Mouse (Mus musculus) forebrain, embryonic 11.5 days (tissue): ENCODE data around the gene Csmd2. TPM values are rescaled to one million over a fixed set of nuclear protein-coding genes. Genes with fewer than 3 reads are reported as not detected.

Experiments used
- ATAC-seq: fragments of 200-750 bp; cut with Nextera tagmentation; replicated peaks from 2 replicates; pipeline ENCODE4 v1.8.0; 2017; ENCODE audit warnings: moderate TSS enrichment; ENCODE audit not compliant: low FRiP score
- DNase-seq: peaks from one replicate; pipeline ENCODE4 v3.0.0-alpha.2; 2017; ENCODE audit warnings: low spot score
- H3K27ac ChIP-seq: fragments of 300-500 bp; sonication (generic); 2 replicates; pipeline ENCODE4 v1.5.1; 2014; ENCODE audit warnings: low read depth, low read length
- H3K27me3 ChIP-seq: fragments of 300-500 bp; sonication (generic); 2 replicates; pipeline ENCODE4 v1.6.1; 2014; ENCODE audit warnings: mild to moderate bottlenecking, low read length, mixed read lengths; ENCODE audit not compliant: control insufficient read depth, insufficient read depth
- H3K36me3 ChIP-seq: fragments of 300-500 bp; sonication (generic); 2 replicates; pipeline ENCODE4 v1.6.1; 2014; ENCODE audit warnings: mild to moderate bottlenecking, low read length, moderate library complexity, mixed read lengths; ENCODE audit not compliant: control insufficient read depth, insufficient read depth
- H3K4me1 ChIP-seq: fragments of 300-500 bp; sonication (generic); replicated peaks from 2 replicates; pipeline ENCODE4 v1.6.1; 2014; ENCODE audit warnings: low read length, mixed read lengths; ENCODE audit not compliant: control insufficient read depth, insufficient read depth
- H3K4me2 ChIP-seq: fragments of 300-500 bp; sonication (generic); 2 replicates; pipeline ENCODE4 v1.6.1; 2014; ENCODE audit warnings: low read depth, mild to moderate bottlenecking, low read length, moderate library complexity, mixed read lengths; ENCODE audit not compliant: severe bottlenecking
- H3K4me3 ChIP-seq: fragments of 300-500 bp; sonication (generic); 2 replicates; pipeline ENCODE4 v1.5.1; 2014; ENCODE audit warnings: low read depth, low read length
- H3K9ac ChIP-seq: fragments of 300-500 bp; sonication (generic); 2 replicates; pipeline ENCODE4 v1.6.1; 2014; ENCODE audit warnings: low read length
- H3K9me3 ChIP-seq: fragments of 300-500 bp; sonication (generic); 2 replicates; pipeline ENCODE4 v1.6.1; 2016; ENCODE audit warnings: low read length, mixed read lengths; ENCODE audit not compliant: control insufficient read depth
- WGBS: fragments of 180-500 bp; shearing (Covaris S2); extraction: QIAGEN DNeasy Blood & Tissue Kit; methylation state at CpG from one replicate; pipeline ENCODE4 v1.1.7; 2014; 5-methylcytosine and 5-hydroxymethylcytosine counted together
- polyA plus RNA-seq: library from polyadenylated mRNA; unstranded; fragments of >200 nt; fragmentation: Nextera tagmentation; extraction: Ambion mirVana; gene quantifications from 2 replicates; pipeline ENCODE4 v1.2.1, GENCODE M21; 2014

Gene Csmd2
- polyA plus RNA-seq, 1 experiment from 2014 or later, result 1.3 TPM

DNA sequence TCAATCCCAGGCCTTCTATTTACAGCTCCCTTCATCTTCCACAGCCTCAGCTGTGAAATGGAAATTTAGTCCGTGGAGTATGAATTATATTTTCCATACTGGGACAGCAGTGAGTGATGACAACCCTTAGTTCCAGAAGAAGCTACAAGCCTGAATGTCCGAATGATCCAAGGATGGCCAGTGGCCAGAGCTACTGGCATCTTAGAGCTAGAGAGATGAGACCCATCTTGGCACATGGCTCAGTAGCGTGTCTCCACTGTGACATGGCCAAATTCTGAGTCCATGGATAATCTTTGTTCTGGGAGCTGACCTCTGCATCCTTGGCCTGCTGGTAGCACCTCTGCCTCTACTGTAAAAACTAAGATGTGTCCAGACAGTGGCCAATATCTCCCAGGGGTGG, 96.8 kb downstream of the Csmd2 start:
- no peak for ATAC-seq
- no peaks in the 10 kb centered on the region; the same call in 1 of the 2 replicates for H3K9me3 ChIP-seq
- no peak overlapping the region for H3K4me2 ChIP-seq
- H3K4me1 ChIP-seq, result no peaks in the 10 kb centered on the region
- 88% methylated on average over 3 of the region's 3 CpGs for WGBS
- no peak overlapping the region for H3K9ac ChIP-seq
- DNase-seq, result no peak
- H3K36me3 ChIP-seq, result no peaks in the 10 kb centered on the region
- H3K27ac ChIP-seq, result no peak overlapping the region
- H3K27me3 ChIP-seq, result no peaks in the 10 kb centered on the region
- no peak overlapping the region for H3K4me3 ChIP-seq

DNA sequence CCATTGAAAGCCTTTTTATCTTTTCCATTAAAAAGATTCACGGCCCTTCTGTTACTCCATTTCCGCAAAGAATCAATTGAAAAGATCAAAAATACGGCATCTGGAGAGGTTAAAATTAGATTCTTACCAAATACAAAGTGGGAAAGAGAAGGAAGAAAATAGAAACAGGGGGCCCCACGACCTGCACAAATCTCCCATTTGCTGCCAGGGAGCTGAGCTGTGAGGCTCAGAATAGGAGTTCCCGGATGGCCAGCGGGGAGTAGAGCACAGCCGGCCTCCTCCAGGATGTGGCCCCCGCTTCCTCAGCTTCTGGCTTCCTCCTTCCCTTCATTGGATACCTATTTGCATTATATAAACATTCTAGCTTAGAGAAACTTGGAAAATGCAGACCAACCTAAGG, 97.4 kb downstream of the Csmd2 start:
- Histone ChIP-seq H3K27ac (no peak overlapping the region), H3K4me3 (no peak overlapping the region), H3K9me3 (no peaks in the 10 kb centered on the region), H3K9ac (no peak overlapping the region), H3K4me2 (no peak overlapping the region), H3K27me3 (no peaks in the 10 kb centered on the region), H3K36me3 (no peaks in the 10 kb centered on the region), H3K4me1 (no peaks in the 10 kb centered on the region)
- 84% methylated on average over 8 of the region's 8 CpGs for WGBS
- ATAC-seq, result no peak
- DNase-seq, result no peak

DNA sequence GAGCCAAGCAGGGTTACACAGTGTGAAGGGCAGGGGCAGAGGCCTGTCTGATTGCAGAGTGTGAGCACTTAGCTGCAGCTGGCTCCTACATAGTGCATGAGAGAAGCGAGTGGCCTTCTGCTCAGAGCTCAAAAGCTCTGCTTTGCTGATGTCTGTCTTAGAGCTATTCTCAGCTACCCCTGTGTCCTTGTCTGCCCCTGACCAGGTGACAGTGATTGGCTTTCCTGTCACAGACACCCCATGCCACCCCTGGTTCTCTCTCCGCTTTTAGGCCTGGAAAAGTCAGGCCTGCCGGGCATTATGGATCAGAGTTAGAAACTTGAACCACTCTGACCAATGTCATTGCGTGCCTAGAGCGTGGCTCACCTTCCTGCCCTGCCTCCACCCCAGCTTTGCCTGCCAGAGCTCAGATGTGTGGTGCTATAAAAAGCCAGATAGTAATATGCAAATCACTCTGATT, 99.5 kb downstream of the Csmd2 start:
- H3K9ac ChIP-seq, result no peak overlapping the region
- H3K27ac ChIP-seq, result no peak overlapping the region
- DNase-seq, result no peak
- no peaks in the 10 kb centered on the region for H3K9me3 ChIP-seq
- H3K36me3 ChIP-seq, result no peaks in the 10 kb centered on the region
- WGBS, result 89% methylated on average over 5 of the region's 5 CpGs
- no peaks in the 10 kb centered on the region for H3K4me1 ChIP-seq
- no peaks in the 10 kb centered on the region for H3K27me3 ChIP-seq
- ATAC-seq, result no peak
- no peak overlapping the region for H3K4me2 ChIP-seq
- H3K4me3 ChIP-seq, result no peak overlapping the region

DNA sequence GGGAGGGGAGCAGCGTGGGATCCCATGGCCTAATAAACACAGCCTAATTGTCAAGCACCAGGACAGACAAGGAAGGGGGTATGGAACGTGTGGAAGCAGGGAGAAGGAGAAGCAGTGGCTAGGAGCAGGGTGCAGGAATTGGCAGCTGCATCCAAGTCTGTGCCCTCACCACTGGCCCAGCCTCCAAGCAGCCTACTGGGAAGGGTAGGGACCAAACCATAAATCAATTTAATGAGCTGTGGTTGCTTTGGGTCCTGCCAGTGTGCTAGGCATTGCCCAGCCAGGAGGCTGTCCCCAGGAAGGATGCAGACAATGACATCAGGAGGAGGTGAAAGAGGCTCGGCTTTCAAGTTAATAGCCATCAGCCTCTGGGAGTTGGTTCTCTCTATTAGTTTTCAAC, 100.0 kb downstream of the Csmd2 start:
- no peak for DNase-seq
- no peak for ATAC-seq
- 55% methylated on average over 3 of the region's 3 CpGs for WGBS
- no peaks in the 10 kb centered on the region for H3K4me1 ChIP-seq
- H3K27me3 ChIP-seq, result no peaks in the 10 kb centered on the region
- H3K4me3 ChIP-seq, result no peak overlapping the region
- H3K27ac ChIP-seq, result no peak overlapping the region
- no peaks in the 10 kb centered on the region for H3K36me3 ChIP-seq
- H3K9ac ChIP-seq, result no peak overlapping the region
- no peaks in the 10 kb centered on the region for H3K9me3 ChIP-seq
- no peak overlapping the region for H3K4me2 ChIP-seq

DNA sequence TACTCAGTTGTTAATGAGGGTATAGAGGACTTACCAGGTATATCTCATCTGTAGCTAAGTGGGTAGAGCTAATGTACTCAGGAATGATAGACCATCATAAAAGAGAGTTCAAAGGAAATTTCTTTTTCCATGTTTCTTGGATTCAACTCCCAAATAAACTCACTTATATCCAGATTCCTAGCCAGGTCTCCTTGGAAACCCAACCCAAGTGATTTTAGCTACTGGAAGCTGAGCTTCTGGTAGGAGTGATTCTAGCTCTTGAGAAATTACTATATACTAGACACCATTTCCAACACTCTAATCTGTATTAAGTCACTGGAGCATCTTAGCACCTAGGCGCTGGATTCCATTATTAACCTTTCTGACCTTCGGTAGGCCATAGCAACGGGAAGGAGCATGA, 100.6 kb downstream of the Csmd2 start:
- H3K36me3 ChIP-seq, result no peaks in the 10 kb centered on the region
- no peak overlapping the region for H3K4me3 ChIP-seq
- DNase-seq (no peak), ATAC-seq (no peak)
- no peak overlapping the region for H3K4me2 ChIP-seq
- no peaks in the 10 kb centered on the region for H3K27me3 ChIP-seq
- no peak overlapping the region for H3K27ac ChIP-seq
- H3K9ac ChIP-seq, result no peak overlapping the region
- no peaks in the 10 kb centered on the region for H3K4me1 ChIP-seq
- 69% methylated on average over 3 of the region's 3 CpGs for WGBS
- H3K9me3 ChIP-seq, result no peaks in the 10 kb centered on the region

DNA sequence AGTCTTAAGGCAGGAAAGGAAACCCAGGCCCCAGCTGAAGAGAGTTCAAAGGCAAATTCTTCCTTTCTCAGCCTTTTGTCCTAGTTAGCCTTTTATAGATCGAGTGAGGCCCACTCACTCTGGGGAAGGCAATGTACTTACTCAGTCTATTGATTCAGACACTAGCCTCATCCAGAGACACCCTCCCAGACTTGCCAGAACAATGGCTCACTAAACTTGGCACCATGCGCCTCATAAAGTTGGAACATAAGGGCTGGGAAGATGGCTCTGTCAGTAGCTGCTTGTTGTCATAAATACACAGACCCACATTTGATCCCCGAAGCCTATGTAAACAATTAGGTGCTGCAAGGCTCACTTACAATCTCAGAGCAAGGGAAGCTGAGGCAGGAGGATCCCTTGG, 104.3 kb downstream of the Csmd2 start:
- DNase-seq (no peak), ATAC-seq (no peak)
- Histone ChIP-seq H3K27me3 (no peaks in the 10 kb centered on the region), H3K9ac (no peak overlapping the region), H3K36me3 (no peaks in the 10 kb centered on the region), H3K4me2 (no peak overlapping the region), H3K9me3 (no peaks in the 10 kb centered on the region), H3K4me3 (no peak overlapping the region), H3K27ac (no peak overlapping the region), H3K4me1 (no peaks in the 10 kb centered on the region)
- WGBS, result 80% methylated on average over 3 of the region's 3 CpGs

DNA sequence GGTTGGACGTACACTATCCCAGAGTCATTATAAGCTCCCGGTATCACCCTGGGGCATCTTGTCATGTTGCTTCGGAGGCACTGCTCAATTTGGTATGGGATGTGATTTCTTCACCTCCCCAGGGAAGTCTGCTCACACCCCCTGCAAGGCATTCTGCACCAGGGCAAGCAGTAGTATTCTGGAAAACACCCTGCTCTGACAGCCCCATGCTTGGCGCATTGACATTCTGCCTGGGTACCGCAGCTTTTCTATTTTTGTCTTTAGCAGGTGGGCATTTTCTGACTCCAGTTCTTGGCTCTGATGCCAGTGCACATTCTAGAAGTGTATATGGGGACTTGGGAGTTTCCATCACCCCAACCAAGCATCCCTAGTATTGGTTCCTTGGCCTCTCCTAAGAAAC, 111.9 kb downstream of the Csmd2 start:
- Histone ChIP-seq H3K36me3 (no peaks in the 10 kb centered on the region), H3K27me3 (no peaks in the 10 kb centered on the region), H3K4me1 (no peaks in the 10 kb centered on the region), H3K4me2 (no peak overlapping the region), H3K9me3 (no peaks in the 10 kb centered on the region), H3K4me3 (no peak overlapping the region), H3K9ac (no peak overlapping the region), H3K27ac (no peak overlapping the region)
- DNase-seq (no peak), ATAC-seq (no peak)
- WGBS, result 96% methylated on average over 5 of the region's 5 CpGs

DNA sequence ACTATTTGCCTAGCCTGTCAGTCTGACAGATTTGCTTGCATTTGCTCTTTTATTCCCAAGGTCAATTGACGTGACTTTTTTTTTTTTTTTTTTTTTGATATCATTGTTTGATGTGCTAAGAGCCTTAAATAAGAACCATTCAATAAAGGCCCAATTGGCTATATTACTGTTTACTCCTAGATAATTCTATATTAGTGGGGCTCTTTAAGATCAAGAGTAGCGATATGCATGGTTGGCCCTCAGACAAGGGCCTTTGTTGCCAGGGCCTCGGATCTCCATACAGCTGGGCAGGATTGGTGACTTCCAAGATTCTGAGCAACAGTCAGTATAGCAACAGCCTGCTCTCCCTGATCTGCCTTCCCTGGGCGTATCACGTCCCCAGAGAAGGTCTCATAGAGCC, 112.9 kb downstream of the Csmd2 start:
- ATAC-seq (no peak), DNase-seq (no peak)
- Histone ChIP-seq H3K27me3 (no peaks in the 10 kb centered on the region), H3K9ac (no peak overlapping the region), H3K4me3 (no peak overlapping the region), H3K36me3 (no peaks in the 10 kb centered on the region), H3K9me3 (no peaks in the 10 kb centered on the region), H3K27ac (no peak overlapping the region), H3K4me1 (no peaks in the 10 kb centered on the region), H3K4me2 (no peak overlapping the region)
- 60% methylated on average over 5 of the region's 5 CpGs for WGBS

DNA sequence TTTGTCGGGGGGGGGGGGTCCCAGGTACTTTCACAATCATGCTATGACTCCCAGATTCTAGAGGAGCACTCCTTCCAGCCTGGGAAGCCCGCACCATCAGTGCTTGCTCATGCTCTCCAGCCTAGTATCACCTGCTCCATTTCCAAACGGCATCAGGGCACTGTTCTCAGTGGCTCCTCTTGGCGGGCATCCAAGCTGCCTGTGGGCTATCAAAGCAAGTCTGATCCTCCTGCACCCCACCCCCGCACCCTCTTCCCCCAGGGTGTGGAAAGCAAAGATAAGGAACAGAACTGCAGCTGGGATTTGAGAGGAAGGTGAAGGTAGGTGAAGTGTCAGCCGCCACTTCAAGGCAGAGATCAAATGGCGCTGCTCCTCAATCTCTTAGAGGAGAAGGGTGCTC, 128.7 kb downstream of the Csmd2 start:
- H3K27me3 ChIP-seq, result no peaks in the 10 kb centered on the region
- no peak overlapping the region for H3K4me2 ChIP-seq
- no peak for ATAC-seq
- H3K4me1 ChIP-seq, result no peaks in the 10 kb centered on the region
- no peak overlapping the region for H3K27ac ChIP-seq
- WGBS, result 79% methylated on average over 7 of the region's 7 CpGs
- no peak overlapping the region for H3K4me3 ChIP-seq
- H3K9ac ChIP-seq, result no peak overlapping the region
- no peaks in the 10 kb centered on the region for H3K36me3 ChIP-seq
- no peak for DNase-seq
- H3K9me3 ChIP-seq, result no peaks in the 10 kb centered on the region
